Comparison of ENCODE assay signal across 8 mouse cellular contexts in the genomic region with DNA sequence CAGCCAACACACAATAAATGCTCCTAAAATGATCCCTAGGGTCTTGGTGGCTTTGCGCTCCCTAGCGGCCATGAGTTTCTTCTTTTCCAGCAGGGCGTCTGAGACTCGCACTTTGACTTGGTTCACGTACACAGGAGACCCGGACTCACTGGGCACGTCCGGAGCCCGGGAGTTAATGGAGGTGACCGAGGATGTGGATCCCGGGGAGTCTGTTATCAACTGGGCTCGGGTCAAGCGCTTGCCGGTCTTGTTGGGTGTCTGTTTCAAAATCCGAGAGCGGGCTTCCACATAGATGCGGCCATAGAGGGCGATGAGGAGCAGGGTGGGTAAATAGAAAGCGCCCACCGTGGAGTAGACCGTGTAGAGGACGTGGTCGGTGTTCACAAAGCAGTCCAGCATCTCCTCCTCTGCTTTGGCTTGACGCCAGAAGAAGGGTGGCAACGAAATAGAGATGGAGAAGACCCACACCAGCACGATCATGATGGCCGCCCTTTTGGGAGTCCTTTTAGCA. TPM values are rescaled to one million over a fixed set of nuclear protein-coding genes. Genes with fewer than 3 reads are reported as not detected.
A peak's percentile ranks its signal among the peaks of the same experiment; 100 is the strongest.
DNase-seq lines count a peak whose midpoint lies in the region; ATAC-seq and TF ChIP-seq lines count a peak whose summit lies in the region.

No protein-coding gene starts in this region.

- H3K9ac ChIP-seq in forebrain, postnatal 0 days = peak overlapping the region; percentile 63
- no peak overlapping the region for H3K9ac ChIP-seq in intestine, postnatal 0 days (ENCODE audit: low read depth, low read length)
- no peak overlapping the region for H3K9ac ChIP-seq in liver, embryonic 12.5 days

- TF ChIP-seq POLR2A in olfactory bulb, adult 2 months (IDR thresholded peaks at IDR 0.05; ENCODE audit: insufficient read depth, low read depth, low read length) = no peak

- peak overlapping the region; percentile 71 for H3K4me3 ChIP-seq in forebrain, postnatal 0 days (ENCODE audit: low read depth, low read length)
- H3K4me3 ChIP-seq in intestine, postnatal 0 days (ENCODE audit: low read depth, low read length) = peak overlapping the region; percentile 62
- H3K4me3 ChIP-seq in liver, embryonic 12.5 days = peak overlapping the region; percentile 48
- peak overlapping the region; percentile 64 for H3K4me3 ChIP-seq in olfactory bulb, adult 2 months (ENCODE audit: insufficient read depth, low read depth, low read length)

- no peak for ATAC-seq in frontal cortex, adult (ENCODE audit: low TSS enrichment)
- ATAC-seq in forebrain, postnatal 0 days = no peak
- no peak for ATAC-seq in intestine, postnatal 0 days
- ATAC-seq in liver, embryonic 12.5 days = no peak

- peak; percentile 58 for TF ChIP-seq CTCF in forebrain, postnatal 0 days (IDR thresholded peaks at IDR 0.05; ENCODE audit: low read depth)
- peak; percentile 49 for TF ChIP-seq CTCF in intestine, postnatal 0 days (IDR thresholded peaks at IDR 0.05; ENCODE audit: low read depth)
- 0 out of 2 replicates have a peak, but pooled peaks have one; percentile 14 for TF ChIP-seq CTCF in olfactory bulb, adult 2 months (IDR thresholded peaks at IDR 0.05; ENCODE audit: insufficient read depth, low read depth, low read length)

- 6% methylated on average over 27 of the region's 27 CpGs for WGBS in forebrain, postnatal 0 days
- WGBS in intestine, postnatal 0 days = 8% methylated on average over 27 of the region's 27 CpGs
- WGBS in liver, embryonic 12.5 days (ENCODE audit: insufficient replicate concordance) = 4% methylated on average over 27 of the region's 27 CpGs
- 9% methylated on average over 27 of the region's 27 CpGs for WGBS in olfactory bulb, adult 2 months

- no peak overlapping the region for H3K27ac ChIP-seq in forebrain, postnatal 0 days (ENCODE audit: low read depth, low read length)
- no peak overlapping the region for H3K27ac ChIP-seq in intestine, postnatal 0 days (ENCODE audit: low read depth, low read length)
- no peak overlapping the region for H3K27ac ChIP-seq in liver, embryonic 12.5 days
- no peak overlapping the region for H3K27ac ChIP-seq in olfactory bulb, adult 2 months (ENCODE audit: insufficient read depth, low read depth, low read length)

- H3K4me2 ChIP-seq in forebrain, postnatal 0 days (ENCODE audit: low read depth) = peak overlapping the region; percentile 99
- H3K4me2 ChIP-seq in intestine, postnatal 0 days (replicated peaks; ENCODE audit: low read depth) = peak overlapping the region; percentile 100
- H3K4me2 ChIP-seq in liver, embryonic 12.5 days = peak overlapping the region; percentile 70

- peaks cover 13% of the 10 kb centered on the region for H3K27me3 ChIP-seq in forebrain, postnatal 0 days (ENCODE audit: insufficient read depth, low read length)
- peaks cover 38% of the 10 kb centered on the region for H3K27me3 ChIP-seq in intestine, postnatal 0 days (replicated peaks; ENCODE audit: control insufficient read depth, insufficient read depth, low read length)
- H3K27me3 ChIP-seq in liver, embryonic 12.5 days (replicated peaks) = peaks cover 55% of the 10 kb centered on the region

- no peaks in the 10 kb centered on the region for H3K9me3 ChIP-seq in forebrain, postnatal 0 days (ENCODE audit: low read length)
- no peaks in the 10 kb centered on the region for H3K9me3 ChIP-seq in intestine, postnatal 0 days (ENCODE audit: control insufficient read depth)
- no peaks in the 10 kb centered on the region for H3K9me3 ChIP-seq in liver, embryonic 12.5 days (replicated peaks)

- H3K4me1 ChIP-seq in forebrain, postnatal 0 days (ENCODE audit: insufficient read depth) = peaks cover 2% of the 10 kb centered on the region; the same call in 1 of the 2 replicates
- H3K4me1 ChIP-seq in intestine, postnatal 0 days (replicated peaks; ENCODE audit: control insufficient read depth, insufficient read depth, low read length) = no peaks in the 10 kb centered on the region
- H3K4me1 ChIP-seq in liver, embryonic 12.5 days = no peaks in the 10 kb centered on the region
- peaks cover 24% of the 10 kb centered on the region for H3K4me1 ChIP-seq in olfactory bulb, adult 2 months (ENCODE audit: control insufficient read depth, insufficient read depth, low read length)

- H3K36me3 ChIP-seq in forebrain, postnatal 0 days (ENCODE audit: insufficient read depth) = no peaks in the 10 kb centered on the region
- no peaks in the 10 kb centered on the region for H3K36me3 ChIP-seq in intestine, postnatal 0 days (ENCODE audit: control insufficient read depth, insufficient read depth)
- no peaks in the 10 kb centered on the region for H3K36me3 ChIP-seq in liver, embryonic 12.5 days

- peak; percentile 11 to 52 for DNase-seq in frontal cortex, adult 2 months (ENCODE audit: extremely low spot score in 1 of 2, low spot score in 1 of 2)
- peak; percentile 19 for DNase-seq in adrenal gland, adult 8-10 months
- peak; percentile 49 for DNase-seq in forebrain, postnatal 0 days
- DNase-seq in spleen, postnatal 36 days (ENCODE audit: low spot score in 2 of 2) = no peak

RNA-seq across cellular contexts. Expression of gene Htr1b, which starts 2.0 kb away (rescaled TPM):
- polyA plus RNA-seq in frontal cortex, adult 2 months (2012; rRNA removed) = 3.0 and 3.2 TPM in 2 replicates
- 10 to 100 TPM in 2 of 4 experiments, 1 to 10 TPM in 2; 7.4 to 14.6 (median 10.7) TPM for total RNA-seq in adrenal gland, adult 8-10 months (2022)
- 8.2 and 9.3 TPM in 2 replicates for total RNA-seq in forebrain, postnatal 0 days (2014; rRNA removed)
- 0.67 and 2.8 TPM in 2 replicates for polyA plus RNA-seq in forebrain, postnatal 0 days (2015; fragmentation: Nextera tagmentation; extraction: Ambion mirVana)
- 0.16 and 0.17 TPM in 2 replicates for polyA plus RNA-seq in intestine, postnatal 0 days (2015; fragmentation: Nextera tagmentation; extraction: Ambion mirVana)
- 0.10 and 0.12 TPM in 2 replicates for polyA plus RNA-seq in liver, embryonic 12.5 days (2016; fragmentation: Nextera tagmentation; extraction: Ambion mirVana)
- not detected in 2 replicates for polyA plus RNA-seq in olfactory bulb, adult 2 months (2012; ENCODE audit: insufficient read depth, insufficient read length, low replicate concordance, missing spikeins)

Comparison
In these comparisons a context has a peak if more than half of its experiments do, and no peak if none do; other contexts are left out.
1. DNase-seq: peak in frontal cortex, adult 2 months (2 of 2), adrenal gland, adult 8-10 months (single experiment) and forebrain, postnatal 0 days (single experiment); none in spleen, postnatal 36 days (0 of 2).
2. Peak in every context shown above with its lines, with median percentiles within 50 percentile points of each other: H3K4me2 ChIP-seq, H3K4me3 ChIP-seq and CTCF ChIP-seq.